18 mouse cellular contexts compared by ENCODE assay signal in the genomic region with DNA sequence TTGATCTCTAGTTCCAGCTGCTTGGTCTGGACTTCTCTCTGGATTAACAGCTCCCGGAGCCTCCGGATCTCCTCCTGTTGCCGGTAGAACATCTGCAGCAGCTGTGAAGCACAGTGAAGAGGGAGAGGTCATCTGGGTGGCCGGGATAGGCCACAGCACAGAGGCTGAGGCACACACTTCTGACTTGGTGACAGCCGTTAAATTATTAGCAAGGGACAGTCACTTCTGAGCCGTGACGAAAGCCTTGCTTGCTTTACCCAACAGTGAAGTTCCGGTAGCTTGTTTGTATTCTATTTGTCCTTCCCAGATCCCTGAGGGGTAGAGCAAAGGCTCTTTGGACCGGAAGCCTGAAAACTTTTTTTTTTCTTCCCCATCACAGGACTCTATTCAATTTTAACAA.
"Had no signal": no experiment of that assay in that cellular context is flagged by ENCODE, and none has a peak within 500 bp of the region (broad histone marks: within the 10 kb centered on the region; RNA-seq: fewer than 3 reads in every experiment).

No protein-coding gene starts in this region.

- H3K36me3 ChIP-seq: liver, embryonic 13.5 days; liver, embryonic 15.5 days; midbrain, embryonic 12.5 days; neural tube, embryonic 13.5 days; stomach, embryonic 15.5 days had no signal

- DNase-seq: liver, embryonic 13.5 days; lung, adult 18-20 months; lung, embryonic 14.5 days; lung, postnatal 10 days; lung, postnatal 4 days; retina, postnatal 1 day; right cerebral cortex, adult 18-20 months; thymus, adult 2 months; thymus, postnatal 25 days; thymus, postnatal 4 days had no signal

- H3K27ac ChIP-seq: liver, embryonic 13.5 days; liver, embryonic 15.5 days; midbrain, embryonic 12.5 days; midbrain, embryonic 15.5 days; neural tube, embryonic 13.5 days; neural tube, embryonic 15.5 days; stomach, embryonic 15.5 days; stomach, postnatal 0 days had no signal

- H3K9ac ChIP-seq: liver, embryonic 13.5 days; liver, embryonic 15.5 days; lung, embryonic 14.5 days; midbrain, embryonic 12.5 days; midbrain, embryonic 15.5 days; neural tube, embryonic 13.5 days; neural tube, embryonic 15.5 days; stomach, embryonic 15.5 days had no signal

- H3K4me3 ChIP-seq: liver, embryonic 13.5 days; liver, embryonic 15.5 days; midbrain, embryonic 12.5 days; midbrain, embryonic 15.5 days; myocyte; neural tube, embryonic 13.5 days; neural tube, embryonic 15.5 days; stomach, embryonic 15.5 days had no signal

- H3K9me3 ChIP-seq: liver, embryonic 13.5 days; liver, embryonic 15.5 days; midbrain, embryonic 12.5 days; midbrain, embryonic 15.5 days; neural tube, embryonic 13.5 days; neural tube, embryonic 15.5 days; stomach, embryonic 15.5 days had no signal

- ATAC-seq: midbrain, embryonic 15.5 days had no signal

- H3K4me2 ChIP-seq: liver, embryonic 13.5 days; liver, embryonic 15.5 days; lung, embryonic 14.5 days; midbrain, embryonic 12.5 days; midbrain, embryonic 15.5 days; neural tube, embryonic 13.5 days; neural tube, embryonic 15.5 days; stomach, embryonic 15.5 days had no signal
